Mouse (Mus musculus) myocyte (in vitro differentiated cells): ENCODE data around the gene Iqsec3. TPM values are rescaled to one million over a fixed set of nuclear protein-coding genes. Genes with fewer than 3 reads are reported as not detected.

Source experiments
- H3K27me3 ChIP-seq: one replicate; pipeline ENCODE4 v1.6.1; 2011; ENCODE audit not compliant: control insufficient read depth, insufficient read depth, insufficient read length
- H3K36me3 ChIP-seq: one replicate; pipeline ENCODE4 v1.6.1; 2011; ENCODE audit not compliant: control insufficient read depth, insufficient read depth
- H3K4me2 ChIP-seq: one replicate; pipeline ENCODE4 v1.6.1; 2011; ENCODE audit warnings: low read depth, control low read depth
- H3K4me3 ChIP-seq: one replicate; pipeline ENCODE4 v1.5.1; 2011; ENCODE audit warnings: mild to moderate bottlenecking, control low read depth, moderate library complexity
- H3K79me2 ChIP-seq: one replicate; pipeline ENCODE4 v1.6.1; 2011; ENCODE audit not compliant: control insufficient read depth, insufficient read depth
- H3ac ChIP-seq: one replicate; pipeline ENCODE4 v1.6.1; 2011; ENCODE audit not compliant: control insufficient read depth, insufficient read length
- CEBPB ChIP-seq: IDR thresholded peaks from 2 replicates; pipeline ENCODE4 v1.6.1; 2011; ENCODE audit warnings: mild to moderate bottlenecking, moderate library complexity; ENCODE audit not compliant: poor library complexity, insufficient read depth, severe bottlenecking
- E2F4 ChIP-seq: IDR thresholded peaks from one replicate; pipeline ENCODE4 v1.6.1; 2011; ENCODE audit warnings: mild to moderate bottlenecking, control low read depth, moderate library complexity; ENCODE audit not compliant: insufficient read depth
- MAX ChIP-seq: IDR thresholded peaks from one replicate; pipeline ENCODE4 v1.6.1; 2011; ENCODE audit warnings: low read depth, mild to moderate bottlenecking, control low read depth
- MYOD1 ChIP-seq, 3 experiments: IDR thresholded peaks; one replicate each; pipeline ENCODE4 v1.6.1; 2011; ENCODE audit warnings: control low read depth in 2 of 3, low read depth in 2 of 3, mild to moderate bottlenecking in 2 of 3, moderate library complexity in 1 of 3; ENCODE audit not compliant: insufficient read length in 2 of 3, control insufficient read depth in 1 of 3
- MYOG ChIP-seq, 3 experiments: IDR thresholded peaks; one replicate each; pipeline ENCODE4 v1.6.1; 2011; ENCODE audit warnings: control low read depth in 2 of 3, low read depth in 2 of 3, mild to moderate bottlenecking in 2 of 3; ENCODE audit not compliant: insufficient read length in 2 of 3, control insufficient read depth in 1 of 3, insufficient read depth in 1 of 3
- POLR2A ChIP-seq: IDR thresholded peaks from one replicate; pipeline ENCODE4 v1.6.1; 2011; ENCODE audit warnings: low read depth, mild to moderate bottlenecking, control low read depth, moderate library complexity; ENCODE audit not compliant: insufficient read length
- POLR2AphosphoS2 ChIP-seq: IDR thresholded peaks from one replicate; pipeline ENCODE4 v1.6.1; 2011; ENCODE audit warnings: low read depth, control low read depth; ENCODE audit not compliant: insufficient read length
- REST ChIP-seq: IDR thresholded peaks from one replicate; pipeline ENCODE4 v1.6.1; 2011; ENCODE audit warnings: mild to moderate bottlenecking, control low read depth, moderate library complexity; ENCODE audit not compliant: insufficient read depth, insufficient read length
- SRF ChIP-seq: IDR thresholded peaks from one replicate; pipeline ENCODE4 v1.6.1; 2011; ENCODE audit warnings: low read depth; ENCODE audit not compliant: control insufficient read depth, insufficient read length
- TCF12 ChIP-seq: IDR thresholded peaks from one replicate; pipeline ENCODE4 v1.6.1; 2011; ENCODE audit warnings: mild to moderate bottlenecking, control low read depth; ENCODE audit not compliant: poor library complexity, insufficient read depth, severe bottlenecking
- TCF3 ChIP-seq: IDR thresholded peaks from one replicate; pipeline ENCODE4 v1.6.1; 2011; ENCODE audit warnings: low read depth, control low read depth; ENCODE audit not compliant: insufficient read length
- USF1 ChIP-seq: IDR thresholded peaks from one replicate; pipeline ENCODE4 v1.6.1; 2011; ENCODE audit warnings: low read depth, mild to moderate bottlenecking, control low read depth, moderate library complexity
- polyA plus RNA-seq: library from polyadenylated mRNA; unstranded; fragments of >200 nt; fragmentation: generic; extraction: Trizol; gene quantifications from one replicate; pipeline ENCODE4 v1.2.1, GENCODE M21; 2012; ENCODE audit warnings: missing spikeins

The Iqsec3 gene
- polyA plus RNA-seq, 1 experiment = 0.25 TPM

DNA sequence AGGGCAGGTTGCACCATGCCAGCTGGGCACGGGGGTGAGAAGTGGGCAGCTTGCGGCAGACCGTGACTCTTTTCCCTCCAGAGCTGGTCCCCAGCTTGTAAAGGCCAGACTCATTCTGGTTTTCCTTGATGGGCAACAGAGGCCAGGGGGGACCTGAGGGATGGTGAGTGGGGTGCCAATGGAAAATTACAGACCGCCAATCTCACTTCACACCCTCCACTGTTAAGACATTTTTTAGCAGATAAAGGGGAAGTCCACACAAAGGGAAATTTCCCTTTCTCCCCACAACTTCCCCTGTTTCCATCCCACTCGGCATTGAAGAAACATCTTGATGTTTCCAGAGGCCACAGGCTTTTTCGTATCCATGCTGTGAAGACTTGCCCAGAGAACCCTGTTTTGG, 131.8 kb downstream of the Iqsec3 start:
- peaks cover 11% of the 10 kb centered on the region for H3K27me3 ChIP-seq
- no peak overlapping the region for H3K4me3 ChIP-seq
- no peaks in the 10 kb centered on the region for H3K79me2 ChIP-seq
- TF ChIP-seq POLR2AphosphoS2 = no peak
- TF ChIP-seq CEBPB = no peak
- no peak for TF ChIP-seq MYOD1 (IDR thresholded peaks at IDR 0.05; ENCODE audit: control insufficient read depth in 1 of 3, insufficient read length in 2 of 3, low read depth in 2 of 3)
- no peak for TF ChIP-seq USF1
- no peak for TF ChIP-seq TCF12
- no peak for TF ChIP-seq MAX
- TF ChIP-seq E2F4 = no peak
- no peak for TF ChIP-seq REST
- TF ChIP-seq POLR2A = no peak
- TF ChIP-seq MYOG (IDR thresholded peaks at IDR 0.05; ENCODE audit: control insufficient read depth in 1 of 3, insufficient read depth in 1 of 3, insufficient read length in 2 of 3, low read depth in 2 of 3) = no peak
- no peak for TF ChIP-seq TCF3
- TF ChIP-seq SRF = no peak
- no peaks in the 10 kb centered on the region for H3K36me3 ChIP-seq
- H3ac ChIP-seq = no peak overlapping the region
- no peak overlapping the region for H3K4me2 ChIP-seq

DNA sequence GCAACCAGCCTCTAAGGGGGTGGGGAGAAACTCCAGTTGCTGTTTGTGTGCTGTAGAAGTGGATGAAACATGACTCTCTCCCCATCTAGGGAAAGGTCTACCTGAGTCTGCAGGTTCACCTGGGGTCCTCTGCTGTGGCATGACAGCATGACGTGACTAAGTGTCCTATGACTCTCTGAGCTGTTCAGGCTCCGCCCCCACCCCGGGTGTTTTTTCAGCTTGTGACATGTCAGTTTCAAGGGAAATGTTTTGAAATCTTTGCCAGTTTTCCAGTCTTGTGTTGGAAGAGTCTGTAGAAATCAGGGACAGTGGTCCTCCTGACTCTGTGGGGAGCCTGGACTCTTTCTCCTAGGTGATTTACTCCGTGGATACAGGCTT, 135.0 kb downstream of the Iqsec3 start:
- Histone ChIP-seq H3ac (no peak overlapping the region), H3K79me2 (no peaks in the 10 kb centered on the region), H3K27me3 (peaks cover 11% of the 10 kb centered on the region), H3K4me2 (no peak overlapping the region), H3K4me3 (no peak overlapping the region), H3K36me3 (no peaks in the 10 kb centered on the region)
- TF ChIP-seq MYOD1 (IDR thresholded peaks at IDR 0.05; ENCODE audit: control insufficient read depth in 1 of 3, insufficient read length in 2 of 3, low read depth in 2 of 3) = no peak
- TF ChIP-seq REST = no peak
- TF ChIP-seq POLR2AphosphoS2 = no peak
- no peak for TF ChIP-seq TCF3
- TF ChIP-seq MYOG (IDR thresholded peaks at IDR 0.05; ENCODE audit: control insufficient read depth in 1 of 3, insufficient read depth in 1 of 3, insufficient read length in 2 of 3, low read depth in 2 of 3) = no peak
- no peak for TF ChIP-seq USF1
- TF ChIP-seq MAX = no peak
- TF ChIP-seq TCF12 = no peak
- no peak for TF ChIP-seq POLR2A
- no peak for TF ChIP-seq SRF
- no peak for TF ChIP-seq E2F4

DNA sequence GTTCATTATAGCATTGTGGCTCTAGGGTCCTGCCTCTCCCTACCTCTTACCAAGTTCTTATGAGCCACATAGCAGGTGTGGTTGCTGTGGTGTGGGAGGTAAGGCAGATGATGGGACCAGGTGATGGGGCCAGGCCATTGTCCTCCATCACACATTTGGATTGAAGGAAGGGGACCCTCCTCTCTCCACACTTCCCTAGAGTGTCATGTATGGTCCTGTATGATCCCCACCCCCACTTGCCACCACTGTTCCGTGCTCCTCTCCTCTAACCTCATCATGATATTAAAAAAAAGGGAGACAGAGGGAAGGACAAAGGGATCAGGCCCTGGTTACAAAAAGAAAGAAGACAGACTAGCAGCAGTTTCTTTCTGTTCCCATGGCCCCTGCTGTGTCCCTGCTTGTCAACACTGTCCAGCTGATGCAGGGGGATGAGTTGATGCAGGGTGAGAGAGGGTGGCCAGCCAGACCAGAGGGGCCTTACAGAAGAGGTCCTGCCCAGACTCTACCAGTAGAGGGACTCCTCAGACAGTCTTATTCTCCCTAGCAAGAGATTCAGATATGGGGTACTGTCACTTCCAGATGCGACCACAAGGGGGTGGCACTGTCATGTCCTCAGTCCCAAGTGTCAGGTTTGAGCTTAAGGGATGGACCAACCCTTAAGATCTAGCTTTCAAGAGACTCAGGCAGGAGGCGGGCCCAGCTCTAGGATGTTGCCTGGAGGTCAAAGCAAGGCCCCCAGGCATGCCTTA, 135.5 kb downstream of the Iqsec3 start:
- H3K79me2 ChIP-seq = no peaks in the 10 kb centered on the region
- H3ac ChIP-seq = no peak overlapping the region
- H3K36me3 ChIP-seq = no peaks in the 10 kb centered on the region
- no peak overlapping the region for H3K4me3 ChIP-seq
- peaks cover 15% of the 10 kb centered on the region for H3K27me3 ChIP-seq
- TF ChIP-seq MAX (no peak), MYOG (IDR thresholded peaks at IDR 0.05; ENCODE audit: control insufficient read depth in 1 of 3, insufficient read depth in 1 of 3, insufficient read length in 2 of 3, low read depth in 2 of 3) (no peak), MYOD1 (IDR thresholded peaks at IDR 0.05; ENCODE audit: control insufficient read depth in 1 of 3, insufficient read length in 2 of 3, low read depth in 2 of 3) (no peak), POLR2A (no peak), CEBPB (no peak), E2F4 (no peak), SRF (no peak), TCF12 (no peak), POLR2AphosphoS2 (no peak), TCF3 (no peak), USF1 (no peak), REST (no peak)
- no peak overlapping the region for H3K4me2 ChIP-seq

DNA sequence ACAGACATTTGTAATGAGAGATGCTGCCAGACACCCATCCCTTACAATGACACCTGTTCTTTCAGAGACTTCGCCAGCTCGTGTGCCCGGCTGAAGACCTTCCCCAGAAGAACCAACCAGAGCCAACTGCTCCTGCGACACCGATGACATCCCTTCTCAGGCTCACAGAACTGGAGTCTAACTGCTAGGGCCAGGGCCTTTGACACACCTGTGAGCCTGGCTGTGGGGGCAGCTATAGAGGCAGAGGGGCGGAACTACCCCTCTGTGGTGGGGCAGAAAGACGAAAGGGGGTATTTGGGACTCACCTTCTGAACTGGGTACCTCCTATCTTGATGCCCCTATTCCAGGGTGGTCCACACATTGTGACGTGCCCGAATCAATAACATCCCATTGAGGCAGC, 136.2 kb downstream of the Iqsec3 start:
- TF ChIP-seq MYOD1 (IDR thresholded peaks at IDR 0.05; ENCODE audit: control insufficient read depth in 1 of 3, insufficient read length in 2 of 3, low read depth in 2 of 3) (no peak), CEBPB (no peak), POLR2A (no peak), REST (no peak), TCF3 (no peak), TCF12 (no peak), POLR2AphosphoS2 (no peak), MYOG (IDR thresholded peaks at IDR 0.05; ENCODE audit: control insufficient read depth in 1 of 3, insufficient read depth in 1 of 3, insufficient read length in 2 of 3, low read depth in 2 of 3) (no peak), E2F4 (no peak), MAX (no peak), SRF (no peak), USF1 (no peak)

DNA sequence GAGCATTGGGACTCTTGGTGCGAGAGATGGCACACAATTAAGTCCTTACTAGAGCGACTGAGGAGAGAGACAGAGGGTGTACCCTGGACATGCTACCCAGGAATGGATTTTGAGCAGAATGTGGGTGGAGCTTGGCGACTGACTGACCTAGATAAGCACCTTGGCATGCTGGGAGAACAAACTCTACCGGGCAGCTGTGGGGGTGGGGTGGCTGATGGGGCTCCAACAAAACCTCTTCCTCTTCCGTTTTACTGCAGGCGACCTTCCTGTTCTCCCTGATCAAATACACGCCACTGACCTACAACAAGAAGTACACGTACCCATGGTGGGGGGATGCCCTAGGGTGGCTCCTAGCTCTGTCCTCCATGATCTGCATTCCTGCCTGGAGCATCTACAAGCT, 136.9 kb downstream of the Iqsec3 start:
- Histone ChIP-seq H3K36me3 (no peaks in the 10 kb centered on the region), H3K4me2 (no peak overlapping the region), H3K4me3 (no peak overlapping the region), H3K27me3 (peaks cover 20% of the 10 kb centered on the region), H3K79me2 (no peaks in the 10 kb centered on the region), H3ac (no peak overlapping the region)
- no peak for TF ChIP-seq TCF12
- no peak for TF ChIP-seq MYOG (IDR thresholded peaks at IDR 0.05; ENCODE audit: control insufficient read depth in 1 of 3, insufficient read depth in 1 of 3, insufficient read length in 2 of 3, low read depth in 2 of 3)
- TF ChIP-seq TCF3 = no peak

More for the DNA sequence above, 136.2 kb downstream of the Iqsec3 start:
- H3K36me3 ChIP-seq = no peaks in the 10 kb centered on the region
- peaks cover 18% of the 10 kb centered on the region for H3K27me3 ChIP-seq
- H3K79me2 ChIP-seq = no peaks in the 10 kb centered on the region
- no peak overlapping the region for H3K4me3 ChIP-seq
- H3ac ChIP-seq = no peak overlapping the region
- H3K4me2 ChIP-seq = no peak overlapping the region
